Mouse (Mus musculus) neural tube, embryonic 12.5 days (tissue): Measurements from ENCODE around the gene Hspa12a. TPM values are rescaled to one million over a fixed set of nuclear protein-coding genes. Genes with fewer than 3 reads are reported as not detected.

Experiments
- ATAC-seq: fragments of 200-750 bp; cut with Nextera tagmentation; 2 replicates; pipeline ENCODE4 v1.8.0; 2017; ENCODE audit warnings: low read depth, mild to moderate bottlenecking, moderate TSS enrichment, moderate library complexity; ENCODE audit not compliant: low FRiP score
- H3K27ac ChIP-seq: fragments of 300-500 bp; sonication (generic); 2 replicates; pipeline ENCODE4 v1.5.1; 2016
- H3K27me3 ChIP-seq: fragments of 300-500 bp; sonication (generic); replicated peaks from 2 replicates; pipeline ENCODE4 v1.6.1; 2016; ENCODE audit warnings: mild to moderate bottlenecking
- H3K36me3 ChIP-seq: fragments of 300-500 bp; sonication (generic); 2 replicates; pipeline ENCODE4 v1.6.1; 2016; ENCODE audit warnings: mild to moderate bottlenecking
- H3K4me1 ChIP-seq: fragments of 300-500 bp; sonication (generic); 2 replicates; pipeline ENCODE4 v1.6.1; 2016
- H3K4me2 ChIP-seq: fragments of 300-500 bp; sonication (generic); replicated peaks from 2 replicates; pipeline ENCODE4 v1.6.1; 2016; ENCODE audit warnings: mild to moderate bottlenecking
- H3K4me3 ChIP-seq: fragments of 300-500 bp; sonication (generic); 2 replicates; pipeline ENCODE4 v1.5.1; 2016
- H3K9ac ChIP-seq: fragments of 300-500 bp; sonication (generic); 2 replicates; pipeline ENCODE4 v1.6.1; 2016; ENCODE audit warnings: mild to moderate bottlenecking
- H3K9me3 ChIP-seq: fragments of 300-500 bp; sonication (generic); 2 replicates; pipeline ENCODE4 v1.6.1; 2016; ENCODE audit warnings: mild to moderate bottlenecking
- WGBS: fragments of 180-500 bp; shearing (Covaris S2); methylation state at CpG from one replicate; pipeline ENCODE4 v1.1.7; 2016; 5-methylcytosine and 5-hydroxymethylcytosine counted together
- polyA plus RNA-seq: library from polyadenylated mRNA; unstranded; fragments of >200 nt; fragmentation: Nextera tagmentation; extraction: Ambion mirVana; gene quantifications from 2 replicates; pipeline ENCODE4 v1.2.1, GENCODE M21; 2016

Hspa12a gene
- polyA plus RNA-seq, 1 experiment from 2014 or later: 74.2 TPM

GRCm38 (mm10) chr19:58853036-58853735 is 90.3 kb downstream of the Hspa12a start:
- no peak for ATAC-seq
- Histone ChIP-seq H3K9ac (no peak overlapping the region), H3K27ac (no peak overlapping the region), H3K4me2 (no peak overlapping the region), H3K4me1 (peaks cover 18% of the 10 kb centered on the region), H3K9me3 (no peaks in the 10 kb centered on the region), H3K27me3 (no peaks in the 10 kb centered on the region), H3K36me3 (no peaks in the 10 kb centered on the region), H3K4me3 (no peak overlapping the region)
- WGBS: 79% methylated on average over 10 of the region's 10 CpGs

GRCm38 (mm10) chr19:58850719-58851466 is 92.6 kb downstream of the Hspa12a start:
- H3K4me3 ChIP-seq: no peak overlapping the region
- H3K36me3 ChIP-seq: peaks cover 2% of the 10 kb centered on the region; the same call in 1 of the 2 replicates
- no peak overlapping the region for H3K9ac ChIP-seq
- H3K27ac ChIP-seq: no peak overlapping the region
- no peak overlapping the region for H3K4me2 ChIP-seq
- no peaks in the 10 kb centered on the region for H3K9me3 ChIP-seq
- H3K4me1 ChIP-seq: peaks cover 11% of the 10 kb centered on the region; the same call in 1 of the 2 replicates
- H3K27me3 ChIP-seq: no peaks in the 10 kb centered on the region
- ATAC-seq: no peak
- WGBS: 59% methylated on average over 7 of the region's 7 CpGs

- no peak overlapping the region for H3K4me3 ChIP-seq
- no peaks in the 10 kb centered on the region for H3K27me3 ChIP-seq
- no peak overlapping the region for H3K27ac ChIP-seq
- H3K36me3 ChIP-seq: peaks cover 4% of the 10 kb centered on the region; the same call in 1 of the 2 replicates
- H3K4me1 ChIP-seq: no peaks in the 10 kb centered on the region
- 88% methylated on average over 13 of the region's 13 CpGs for WGBS
- ATAC-seq: no peak
- H3K4me2 ChIP-seq: no peak overlapping the region
- H3K9ac ChIP-seq: no peak overlapping the region
- H3K9me3 ChIP-seq: no peaks in the 10 kb centered on the region
Measured at GRCm38 (mm10) chr19:58849333-58850131, 93.9 kb downstream of the Hspa12a start.

- no peak overlapping the region for H3K4me3 ChIP-seq
- H3K27me3 ChIP-seq: no peaks in the 10 kb centered on the region
- H3K27ac ChIP-seq: no peak overlapping the region
- H3K4me1 ChIP-seq: peaks cover 18% of the 10 kb centered on the region
- 90% methylated on average over 3 of the region's 3 CpGs for WGBS
- H3K4me2 ChIP-seq: no peak overlapping the region
- peaks cover 4% of the 10 kb centered on the region; the same call in 1 of the 2 replicates for H3K36me3 ChIP-seq
- no peak overlapping the region for H3K9ac ChIP-seq
- no peaks in the 10 kb centered on the region for H3K9me3 ChIP-seq
- no peak for ATAC-seq
Measured at GRCm38 (mm10) chr19:58843606-58844005, 99.8 kb downstream of the Hspa12a start.

GRCm38 (mm10) chr19:58840721-58841271 is 102.7 kb downstream of the Hspa12a start:
- H3K4me3 ChIP-seq: no peak overlapping the region
- 78% methylated on average over 5 of the region's 5 CpGs for WGBS
- H3K9me3 ChIP-seq: no peaks in the 10 kb centered on the region
- no peak overlapping the region for H3K4me2 ChIP-seq
- no peaks in the 10 kb centered on the region for H3K27me3 ChIP-seq
- H3K36me3 ChIP-seq: peaks cover 1% of the 10 kb centered on the region; the same call in 1 of the 2 replicates
- H3K27ac ChIP-seq: no peak overlapping the region
- no peak overlapping the region for H3K9ac ChIP-seq
- peaks cover 29% of the 10 kb centered on the region for H3K4me1 ChIP-seq
- no peak for ATAC-seq

GRCm38 (mm10) chr19:58839806-58840205 is 103.6 kb downstream of the Hspa12a start:
- Histone ChIP-seq H3K9me3 (no peaks in the 10 kb centered on the region), H3K4me3 (no peak overlapping the region), H3K27ac (no peak overlapping the region), H3K4me2 (no peak overlapping the region), H3K9ac (no peak overlapping the region), H3K27me3 (no peaks in the 10 kb centered on the region), H3K4me1 (peaks cover 32% of the 10 kb centered on the region), H3K36me3 (no peaks in the 10 kb centered on the region)
- no peak for ATAC-seq
- 89% methylated on average over 4 of the region's 4 CpGs for WGBS

- no peak overlapping the region for H3K27ac ChIP-seq
- H3K9ac ChIP-seq: no peak overlapping the region
- peaks cover 37% of the 10 kb centered on the region for H3K4me1 ChIP-seq
- ATAC-seq: no peak
- H3K9me3 ChIP-seq: no peaks in the 10 kb centered on the region
- H3K4me3 ChIP-seq: no peak overlapping the region
- 56% methylated on average over 3 of the region's 3 CpGs for WGBS
- H3K4me2 ChIP-seq: no peak overlapping the region
- no peaks in the 10 kb centered on the region for H3K27me3 ChIP-seq
- no peaks in the 10 kb centered on the region for H3K36me3 ChIP-seq
Measured at GRCm38 (mm10) chr19:58839345-58839744, 104.1 kb downstream of the Hspa12a start.

GRCm38 (mm10) chr19:58838706-58839105 is 104.7 kb downstream of the Hspa12a start:
- Histone ChIP-seq H3K27ac (no peak overlapping the region), H3K36me3 (no peaks in the 10 kb centered on the region), H3K27me3 (no peaks in the 10 kb centered on the region), H3K4me2 (no peak overlapping the region), H3K4me3 (no peak overlapping the region), H3K4me1 (peaks cover 42% of the 10 kb centered on the region), H3K9ac (no peak overlapping the region), H3K9me3 (no peaks in the 10 kb centered on the region)
- ATAC-seq: no peak
- WGBS: 73% methylated on average over 9 of the region's 9 CpGs

GRCm38 (mm10) chr19:58833639-58834180 is 109.7 kb downstream of the Hspa12a start:
- no peak for ATAC-seq
- Histone ChIP-seq H3K4me1 (peaks cover 37% of the 10 kb centered on the region), H3K27ac (peak overlapping the region; percentile 33; the same call in 1 of the 2 replicates), H3K4me3 (no peak overlapping the region), H3K36me3 (no peaks in the 10 kb centered on the region), H3K27me3 (no peaks in the 10 kb centered on the region), H3K4me2 (no peak overlapping the region; the same call in 1 of the 2 replicates), H3K9me3 (no peaks in the 10 kb centered on the region), H3K9ac (no peak overlapping the region)
- WGBS: 47% methylated on average over 13 of the region's 13 CpGs

GRCm38 (mm10) chr19:58832988-58833387 is 110.5 kb downstream of the Hspa12a start:
- no peak for ATAC-seq
- no peaks in the 10 kb centered on the region for H3K9me3 ChIP-seq
- 81% methylated on average over 2 of the region's 2 CpGs for WGBS
- H3K4me3 ChIP-seq: no peak overlapping the region
- H3K36me3 ChIP-seq: no peaks in the 10 kb centered on the region
- no peak overlapping the region for H3K4me2 ChIP-seq
- no peaks in the 10 kb centered on the region for H3K27me3 ChIP-seq
- no peak overlapping the region for H3K9ac ChIP-seq
- peaks cover 31% of the 10 kb centered on the region for H3K4me1 ChIP-seq
- no peak overlapping the region for H3K27ac ChIP-seq

GRCm38 (mm10) chr19:58831280-58831922 is 112.1 kb downstream of the Hspa12a start:
- no peaks in the 10 kb centered on the region for H3K9me3 ChIP-seq
- H3K4me2 ChIP-seq: no peak overlapping the region
- H3K4me3 ChIP-seq: no peak overlapping the region
- no peaks in the 10 kb centered on the region for H3K36me3 ChIP-seq
- peak; percentile 45 for ATAC-seq
- no peak overlapping the region for H3K9ac ChIP-seq
- H3K27me3 ChIP-seq: no peaks in the 10 kb centered on the region
- peaks cover 30% of the 10 kb centered on the region for H3K4me1 ChIP-seq
- peak overlapping the region; percentile 17; the same call in 1 of the 2 replicates for H3K27ac ChIP-seq
- 65% methylated on average over 9 of the region's 9 CpGs for WGBS
